Mouse (Mus musculus) liver, adult (tissue): ENCODE data around the gene Ptcd1.
A peak's percentile ranks its signal among the peaks of the same experiment; 100 is the strongest.

Experiments used
- GATA4 ChIP-seq: IDR thresholded peaks from 2 replicates; pipeline ENCODE4 v1.6.1; 2014; ENCODE audit warnings: mild to moderate bottlenecking, low read length; ENCODE audit not compliant: insufficient replicate concordance

Ptcd1 gene

GRCm38 (mm10) chr5:145166536-145167305 lies at the start of gene Ptcd1, which contains the start of gene Cpsf4:
TSS of gene Ptcd1 (minus strand) at chr5:145167108.
TSS of gene Cpsf4 (plus strand) at chr5:145167213.
- TF ChIP-seq GATA4 = peak; percentile 40; the same call in 1 of the 2 replicates

GRCm38 (mm10) chr5:145214679-145215078 lies 47.8 kb upstream of the Ptcd1 start:
- TF ChIP-seq GATA4 = no peak

GRCm38 (mm10) chr5:145213505-145213904 lies 46.6 kb upstream of the Ptcd1 start:
- TF ChIP-seq GATA4 = no peak

DNA sequence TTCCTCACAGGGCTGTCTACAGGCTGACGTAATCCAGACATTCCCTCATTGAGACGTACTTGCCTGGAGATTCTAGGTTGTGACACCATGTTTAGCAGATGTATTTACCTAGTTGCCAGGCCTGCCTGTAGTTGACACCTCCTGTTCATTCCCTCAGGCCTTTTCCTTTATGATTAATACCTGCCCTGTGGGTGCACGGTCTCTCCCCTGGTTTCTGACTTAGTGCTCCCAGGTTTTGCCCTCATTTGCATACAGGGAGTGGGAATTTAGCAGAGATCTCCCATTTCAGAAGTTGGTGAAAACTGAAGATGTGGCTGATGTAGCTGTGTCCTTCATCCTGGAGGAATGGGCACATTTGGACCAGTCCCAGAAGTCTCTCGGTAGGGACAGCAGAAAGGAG lies 45.3 kb upstream of the Ptcd1 start:
- no peak for TF ChIP-seq GATA4

DNA sequence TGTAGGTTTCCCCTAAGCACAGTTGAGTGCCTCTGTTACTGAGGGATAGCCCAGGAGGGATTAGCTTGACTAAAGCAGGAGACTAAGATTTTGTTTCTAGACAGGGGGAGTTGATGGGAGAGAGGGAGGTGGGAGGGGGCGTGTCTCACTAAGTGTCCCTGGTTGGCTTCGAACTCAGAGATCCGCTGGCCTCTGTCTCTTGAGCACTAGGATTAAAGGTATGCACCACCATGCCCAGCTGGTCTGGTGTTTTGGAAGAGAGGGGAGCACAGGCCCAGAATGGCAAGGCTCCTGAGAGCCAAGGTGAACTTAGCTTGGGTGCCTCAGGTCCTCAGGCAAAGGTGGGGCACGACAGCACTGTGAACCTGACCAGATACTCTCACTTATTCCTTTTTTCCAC lies 44.4 kb upstream of the Ptcd1 start:
- TF ChIP-seq GATA4 = no peak

- TF ChIP-seq GATA4 = no peak
Measured at GRCm38 (mm10) chr5:145207954-145208353, 41.0 kb upstream of the Ptcd1 start.

- no peak for TF ChIP-seq GATA4
Measured at GRCm38 (mm10) chr5:145207385-145207784, 40.5 kb upstream of the Ptcd1 start.

GRCm38 (mm10) chr5:145205041-145205440 lies 38.1 kb upstream of the Ptcd1 start:
- no peak for TF ChIP-seq GATA4

DNA sequence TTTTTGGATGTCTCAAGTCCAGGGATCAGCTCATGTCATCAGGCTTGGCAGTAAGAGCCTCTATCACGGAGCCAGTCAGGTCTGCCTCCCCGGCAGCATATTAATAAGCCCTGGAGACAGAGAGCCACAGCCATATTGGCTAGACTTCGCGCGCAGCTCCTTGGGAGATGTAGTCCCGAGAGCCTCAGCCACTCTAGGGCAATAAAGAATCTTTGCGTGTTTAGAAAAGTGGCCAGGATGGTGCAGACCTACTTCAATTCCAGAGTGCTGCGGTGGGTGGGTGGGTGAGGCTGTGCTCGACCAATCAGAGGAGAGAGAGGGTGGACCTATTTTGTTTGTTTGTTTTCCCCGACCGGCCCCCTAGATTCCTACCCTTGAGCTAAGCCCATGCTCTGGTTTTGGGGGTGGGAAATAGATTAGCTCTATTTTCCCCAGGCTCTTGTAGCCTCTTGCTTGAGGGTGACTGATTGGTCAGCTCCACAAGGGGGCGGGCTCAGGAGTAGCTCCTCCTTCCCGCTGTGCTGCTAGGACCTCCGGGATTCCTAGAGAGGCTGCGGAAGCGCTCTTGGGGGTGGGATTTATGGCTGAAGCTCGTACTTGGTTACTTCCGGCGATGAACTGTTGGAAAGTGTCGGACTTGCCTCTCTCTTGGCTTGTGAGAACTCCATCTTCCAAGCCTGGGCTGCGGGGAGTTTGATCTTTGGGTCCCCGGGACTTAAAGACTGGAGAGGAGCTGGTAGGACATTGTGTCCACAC lies 37.2 kb upstream of the Ptcd1 start, which contains the start of gene Zkscan5:
TSS of gene Zkscan5 (plus strand) at position 627 of the 756 bp plus-strand sequence.
- TF ChIP-seq GATA4 = peak; percentile 63; the same call in 1 of the 2 replicates

GRCm38 (mm10) chr5:145202446-145202845 lies 35.5 kb upstream of the Ptcd1 start:
- no peak for TF ChIP-seq GATA4

DNA sequence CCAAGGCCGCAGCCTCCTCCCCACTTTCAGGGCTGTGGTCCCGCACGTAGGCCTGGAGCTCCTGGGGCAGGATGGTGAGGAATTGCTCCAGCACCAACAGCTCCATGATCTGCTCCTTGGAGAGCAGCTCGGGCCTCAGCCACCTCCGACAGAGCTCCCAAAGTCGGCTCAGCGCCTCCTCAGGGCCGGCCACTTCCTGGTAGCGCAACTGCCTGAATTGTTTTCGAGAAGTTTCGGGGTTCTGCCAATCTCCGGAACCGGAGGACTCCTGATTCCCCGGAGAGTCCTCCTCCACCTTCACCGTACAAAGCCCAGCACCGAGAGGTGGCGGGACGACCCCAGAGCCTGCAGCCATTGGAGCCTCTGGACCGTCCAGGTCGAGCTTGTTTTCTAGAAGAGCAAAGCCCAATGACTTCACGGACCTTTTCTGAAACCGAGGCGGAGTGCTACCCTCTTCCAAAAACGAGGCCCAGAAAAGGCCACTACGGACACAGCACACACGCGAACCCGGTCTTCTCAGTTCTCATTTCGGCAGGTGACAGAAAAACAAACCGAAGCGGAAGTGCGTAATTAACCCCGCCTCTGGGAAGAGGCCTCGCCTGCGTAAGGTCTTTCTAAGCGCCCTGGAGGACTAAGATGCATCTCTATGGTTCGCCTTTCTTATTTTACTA lies 34.5 kb upstream of the Ptcd1 start, which contains the start of gene Zkscan14:
TSS of gene Zkscan14 (minus strand) at position 548 of the 671 bp plus-strand sequence.
- no peak for TF ChIP-seq GATA4

DNA sequence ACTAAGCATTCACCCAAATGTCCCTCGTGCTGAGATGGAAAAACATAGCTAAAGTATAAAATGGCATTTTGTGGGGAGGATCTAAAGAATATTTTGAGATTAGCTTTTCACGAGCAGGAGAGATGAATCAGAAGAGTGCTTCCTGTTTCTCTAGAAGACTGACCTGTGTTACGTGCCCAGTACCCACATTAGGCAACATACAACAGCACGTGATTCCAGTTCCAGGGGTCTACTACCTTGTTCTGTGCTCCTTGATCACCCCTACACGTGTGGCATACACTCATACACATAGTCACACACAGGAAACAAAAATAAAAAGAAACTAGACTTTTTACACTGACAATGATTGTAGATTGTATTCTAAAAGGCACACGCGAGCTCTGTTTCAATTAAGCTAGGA lies 33.5 kb upstream of the Ptcd1 start:
- no peak for TF ChIP-seq GATA4

GRCm38 (mm10) chr5:145191962-145192361 lies 25.1 kb upstream of the Ptcd1 start, which contains the start of gene Atp5j2:
TSS of gene Atp5j2 (minus strand) at chr5:145192062.
- TF ChIP-seq GATA4 = no peak

DNA sequence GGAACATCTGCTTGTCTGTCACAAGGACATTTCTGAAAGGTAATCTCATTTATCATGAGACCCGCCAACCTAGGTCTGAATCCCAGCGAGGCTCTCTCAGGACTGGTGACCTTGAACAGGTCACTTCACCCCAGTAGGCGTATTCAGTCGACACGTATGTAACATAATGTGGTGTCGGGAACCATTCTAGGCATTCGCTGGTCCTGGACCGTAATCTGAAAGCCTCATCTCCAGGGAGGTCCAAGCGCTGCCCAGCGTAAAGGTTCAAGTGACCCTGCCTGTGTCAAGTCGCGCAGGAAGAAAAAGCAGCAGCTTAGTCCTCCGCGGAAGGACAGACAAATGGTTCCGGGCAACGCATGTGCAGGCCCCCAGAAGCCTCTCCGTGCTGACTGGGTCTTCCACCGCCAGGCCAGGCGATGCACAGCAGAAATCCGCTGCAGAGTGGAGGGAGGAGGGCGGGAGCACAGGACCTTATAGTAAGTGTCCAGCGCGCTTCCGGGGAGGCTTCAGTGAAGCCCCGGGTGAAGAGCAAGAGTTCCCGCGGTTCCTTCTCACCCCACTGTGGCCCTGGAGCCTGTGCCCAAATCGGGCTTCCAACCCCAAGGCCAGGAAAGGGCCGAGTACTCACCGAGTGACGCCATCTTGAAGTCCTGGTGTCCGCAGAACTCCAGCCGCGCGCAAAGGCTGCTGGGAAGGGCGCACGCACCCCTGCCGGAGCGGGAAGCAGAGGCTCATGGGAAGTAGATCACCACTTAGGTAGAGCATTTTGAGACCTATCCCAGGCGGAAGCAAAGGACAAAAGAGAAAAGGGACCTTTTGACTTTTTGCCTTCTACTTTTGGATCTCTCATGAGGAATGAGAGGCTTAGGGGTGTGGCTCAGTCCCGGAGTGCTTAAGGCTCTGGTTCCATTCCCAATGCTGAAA lies 24.2 kb upstream of the Ptcd1 start:
- peak; percentile 31; the same call in 1 of the 2 replicates for TF ChIP-seq GATA4
